Mouse (Mus musculus): ENCODE results near the gene 2410004P03Rik. TPM values are rescaled to one million over a fixed set of nuclear protein-coding genes. Genes with fewer than 3 reads are reported as not detected.
"Not testable (repeated sequence)": the region's sequence is repeated elsewhere in the genome, so short reads cannot be mapped to it uniquely, and the experiment has no call there.

Gene 2410004P03Rik
- polyA plus RNA-seq, 1 experiment from 2014 or later = 0.59 TPM

GRCm38 (mm10) chr12:17032694-17033463 is 21.4 kb upstream of the 2410004P03Rik start:
- H3K9me3 ChIP-seq (replicated peaks; ENCODE audit: low read length) = no peaks in the 10 kb centered on the region
- no peak overlapping the region for H3K4me2 ChIP-seq (ENCODE audit: low read length)
- H3K36me3 ChIP-seq (ENCODE audit: insufficient read depth, low read length) = no peaks in the 10 kb centered on the region
- H3K9ac ChIP-seq (ENCODE audit: low read depth, low read length) = no peak overlapping the region
- no peaks in the 10 kb centered on the region for H3K27me3 ChIP-seq (ENCODE audit: insufficient read depth, low read length)
- DNase-seq (ENCODE audit: low spot score) = peak; percentile 88
- H3K4me1 ChIP-seq (replicated peaks; ENCODE audit: insufficient read depth, low read length) = no peaks in the 10 kb centered on the region
- WGBS = 41% methylated on average over 13 of the region's 13 CpGs
- ATAC-seq (replicated peaks; ENCODE audit: low FRiP score, low read depth) = no peak
- no peak overlapping the region for H3K4me3 ChIP-seq (replicated peaks; ENCODE audit: low read depth, low read length)
- H3K27ac ChIP-seq = no peak overlapping the region
- TF ChIP-seq CTCF (IDR thresholded peaks at IDR 0.05; ENCODE audit: low read depth) = peak; percentile 89

DNA sequence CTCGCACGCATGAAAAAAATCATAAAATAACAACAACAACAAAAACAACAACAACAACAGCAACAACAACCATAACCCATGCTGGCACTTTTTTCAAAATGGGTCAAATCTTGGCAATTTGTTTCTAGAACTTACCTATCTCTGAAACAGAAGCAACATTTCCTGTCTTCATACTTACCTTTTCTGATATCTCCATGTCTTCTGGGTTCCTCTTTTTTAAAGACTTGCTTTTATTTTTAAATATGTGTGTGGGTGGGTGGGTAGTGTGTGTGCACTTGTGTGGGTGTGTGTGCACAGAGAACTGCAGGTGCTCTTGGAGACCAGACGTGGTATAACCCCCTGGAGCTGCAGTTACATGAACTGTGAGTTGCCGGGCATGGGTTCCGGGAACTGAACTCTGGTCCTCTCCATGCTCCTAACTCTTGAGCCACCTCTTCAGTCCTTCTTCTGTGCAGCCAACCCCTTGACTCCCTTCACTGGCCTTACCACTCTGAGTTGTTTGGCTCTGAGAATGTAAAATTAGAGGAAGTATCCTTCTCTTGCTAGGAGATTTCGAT is 13.1 kb upstream of the 2410004P03Rik start:
- H3K4me2 ChIP-seq (ENCODE audit: low read length) = no peak overlapping the region
- no peaks in the 10 kb centered on the region for H3K27me3 ChIP-seq (ENCODE audit: insufficient read depth, low read length)
- H3K36me3 ChIP-seq (ENCODE audit: insufficient read depth, low read length) = no peaks in the 10 kb centered on the region
- TF ChIP-seq CTCF (IDR thresholded peaks at IDR 0.05; ENCODE audit: low read depth) = no peak
- DNase-seq (ENCODE audit: low spot score) (no peak), ATAC-seq (replicated peaks; ENCODE audit: low FRiP score, low read depth) (no peak)
- H3K4me3 ChIP-seq (replicated peaks; ENCODE audit: low read depth, low read length) = no peak overlapping the region
- no peak overlapping the region for H3K27ac ChIP-seq
- H3K9me3 ChIP-seq (replicated peaks; ENCODE audit: low read length) = no peaks in the 10 kb centered on the region
- 89% methylated on average over 6 of the region's 6 CpGs for WGBS
- no peaks in the 10 kb centered on the region for H3K4me1 ChIP-seq (replicated peaks; ENCODE audit: insufficient read depth, low read length)
- H3K9ac ChIP-seq (ENCODE audit: low read depth, low read length) = no peak overlapping the region

DNA sequence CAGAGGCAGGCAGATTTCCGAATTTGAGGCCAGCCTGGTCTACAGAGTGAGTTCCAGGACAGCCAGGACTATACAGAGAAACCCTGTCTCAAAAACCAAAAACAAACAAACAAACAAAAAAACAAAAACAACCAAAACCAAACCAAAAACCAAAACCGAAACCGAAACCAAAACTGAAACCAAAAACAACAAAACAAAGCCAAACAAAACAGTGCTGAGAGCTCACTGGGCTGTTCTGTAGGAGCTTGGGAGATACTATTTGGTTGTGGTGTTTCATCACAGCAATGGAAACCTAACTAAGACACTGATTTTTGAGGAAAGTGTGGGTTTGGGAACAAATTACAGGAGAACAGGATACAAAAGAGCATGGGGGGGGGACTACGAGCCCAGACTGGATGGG is 10.6 kb upstream of the 2410004P03Rik start:
- DNase-seq (ENCODE audit: low spot score) (no peak), ATAC-seq (replicated peaks; ENCODE audit: low FRiP score, low read depth) (no peak)
- no peaks in the 10 kb centered on the region for H3K9me3 ChIP-seq (replicated peaks; ENCODE audit: low read length)
- 82% methylated on average over 4 of the region's 4 CpGs for WGBS
- no peak overlapping the region for H3K9ac ChIP-seq (ENCODE audit: low read depth, low read length)
- no peaks in the 10 kb centered on the region for H3K36me3 ChIP-seq (ENCODE audit: insufficient read depth, low read length)
- TF ChIP-seq CTCF (IDR thresholded peaks at IDR 0.05; ENCODE audit: low read depth) = no peak
- no peaks in the 10 kb centered on the region for H3K27me3 ChIP-seq (ENCODE audit: insufficient read depth, low read length)
- no peak overlapping the region for H3K4me2 ChIP-seq (ENCODE audit: low read length)
- H3K27ac ChIP-seq = no peak overlapping the region
- no peak overlapping the region for H3K4me3 ChIP-seq (replicated peaks; ENCODE audit: low read depth, low read length)
- no peaks in the 10 kb centered on the region for H3K4me1 ChIP-seq (replicated peaks; ENCODE audit: insufficient read depth, low read length)

GRCm38 (mm10) chr12:17021125-17021524 is 9.6 kb upstream of the 2410004P03Rik start:
- not testable (repeated sequence) for H3K36me3 ChIP-seq (ENCODE audit: insufficient read depth, low read length); H3K9ac ChIP-seq (ENCODE audit: low read depth, low read length); H3K4me1 ChIP-seq (replicated peaks; ENCODE audit: insufficient read depth, low read length); ATAC-seq (replicated peaks; ENCODE audit: low FRiP score, low read depth); H3K27me3 ChIP-seq (ENCODE audit: insufficient read depth, low read length); H3K9me3 ChIP-seq (replicated peaks; ENCODE audit: low read length); H3K4me3 ChIP-seq (replicated peaks; ENCODE audit: low read depth, low read length); H3K4me2 ChIP-seq (ENCODE audit: low read length); DNase-seq (ENCODE audit: low spot score); H3K27ac ChIP-seq
- WGBS = 82% methylated on average over 4 of the region's 4 CpGs

- DNase-seq (ENCODE audit: low spot score) = peak; percentile 54
- Histone ChIP-seq H3K36me3 (ENCODE audit: insufficient read depth, low read length) (no peaks in the 10 kb centered on the region), H3K9me3 (replicated peaks; ENCODE audit: low read length) (no peaks in the 10 kb centered on the region), H3K27me3 (ENCODE audit: insufficient read depth, low read length) (no peaks in the 10 kb centered on the region), H3K4me1 (replicated peaks; ENCODE audit: insufficient read depth, low read length) (no peaks in the 10 kb centered on the region), H3K9ac (ENCODE audit: low read depth, low read length) (no peak overlapping the region), H3K4me2 (ENCODE audit: low read length) (no peak overlapping the region), H3K27ac (no peak overlapping the region), H3K4me3 (replicated peaks; ENCODE audit: low read depth, low read length) (no peak overlapping the region)
- ATAC-seq (replicated peaks; ENCODE audit: low FRiP score, low read depth) = no peak
- WGBS = 33% methylated on average over 4 of the region's 4 CpGs
- peak; percentile 61 for TF ChIP-seq CTCF (IDR thresholded peaks at IDR 0.05; ENCODE audit: low read depth)
Observed at GRCm38 (mm10) chr12:17018468-17018867, 6.9 kb upstream of the 2410004P03Rik start.

- peak; percentile 45 for DNase-seq (ENCODE audit: low spot score)
- Histone ChIP-seq H3K9me3 (replicated peaks; ENCODE audit: low read length) (no peaks in the 10 kb centered on the region), H3K36me3 (ENCODE audit: insufficient read depth, low read length) (no peaks in the 10 kb centered on the region), H3K4me3 (replicated peaks; ENCODE audit: low read depth, low read length) (no peak overlapping the region), H3K27ac (no peak overlapping the region), H3K4me1 (replicated peaks; ENCODE audit: insufficient read depth, low read length) (no peaks in the 10 kb centered on the region), H3K9ac (ENCODE audit: low read depth, low read length) (no peak overlapping the region), H3K4me2 (ENCODE audit: low read length) (no peak overlapping the region), H3K27me3 (ENCODE audit: insufficient read depth, low read length) (no peaks in the 10 kb centered on the region)
- WGBS = 63% methylated on average over 2 of the region's 2 CpGs
- ATAC-seq (replicated peaks; ENCODE audit: low FRiP score, low read depth) = no peak
- TF ChIP-seq CTCF (IDR thresholded peaks at IDR 0.05; ENCODE audit: low read depth) = no peak
Observed at GRCm38 (mm10) chr12:17015711-17016110, 4.2 kb upstream of the 2410004P03Rik start.
